Mouse (Mus musculus): ENCODE results near the gene Lepr. TPM values are rescaled to one million over a fixed set of nuclear protein-coding genes. Genes with fewer than 3 reads are reported as not detected.
"Not testable (repeated sequence)": the region's sequence is repeated elsewhere in the genome, so short reads cannot be mapped to it uniquely, and the experiment has no call there.

Lepr gene
- polyA plus RNA-seq, 2 experiments from 2014 or later = not detected

DNA sequence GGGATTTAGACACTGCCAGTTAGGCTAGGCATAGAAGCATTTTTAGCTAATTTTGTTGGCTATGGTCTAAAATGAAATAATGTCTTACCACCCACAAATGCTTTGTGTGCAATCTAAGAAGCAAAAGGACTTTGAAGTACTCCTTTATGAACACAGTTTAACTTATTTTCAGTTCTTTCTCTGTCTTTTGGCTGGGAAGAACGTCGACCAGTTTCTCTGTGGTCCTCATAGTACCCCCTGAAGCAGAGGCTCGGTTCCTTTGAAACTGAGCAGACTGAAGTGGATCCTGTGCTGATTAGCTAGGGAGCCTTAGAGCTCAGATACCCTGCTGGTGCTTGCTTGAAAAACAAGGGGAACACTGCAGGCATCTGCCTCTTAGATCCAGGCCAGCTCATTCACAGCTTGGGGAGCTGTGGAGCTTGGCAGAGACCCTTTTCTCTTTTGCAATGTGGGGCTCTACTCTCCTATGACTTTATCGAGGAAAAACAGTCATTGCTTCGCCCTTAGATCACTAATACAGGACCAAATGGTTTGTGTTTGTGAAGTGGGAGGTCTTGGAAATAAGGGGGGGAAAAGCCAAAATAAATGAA is 1.9 kb downstream of the Lepr start:
- no peak for ATAC-seq

DNA sequence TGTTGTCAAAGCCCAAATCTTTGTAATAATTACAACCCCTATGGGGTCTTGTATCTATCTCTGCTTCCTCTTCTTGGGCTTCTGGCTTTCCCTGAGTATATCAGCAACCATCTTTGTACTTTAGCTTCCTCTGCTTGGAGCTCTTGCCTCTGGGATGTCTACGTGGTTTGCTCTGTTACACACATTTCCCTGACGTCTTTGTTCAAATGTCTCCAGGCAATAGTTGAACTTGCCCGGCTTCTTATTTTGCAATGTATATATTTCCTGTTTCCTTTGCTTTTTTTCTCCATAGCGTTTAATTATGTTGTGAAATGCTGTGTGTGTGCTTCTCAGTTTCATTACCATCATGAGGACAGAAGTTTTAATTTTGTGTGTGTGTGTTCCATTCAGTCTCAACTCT is 4.5 kb downstream of the Lepr start:
- ATAC-seq = no peak

DNA sequence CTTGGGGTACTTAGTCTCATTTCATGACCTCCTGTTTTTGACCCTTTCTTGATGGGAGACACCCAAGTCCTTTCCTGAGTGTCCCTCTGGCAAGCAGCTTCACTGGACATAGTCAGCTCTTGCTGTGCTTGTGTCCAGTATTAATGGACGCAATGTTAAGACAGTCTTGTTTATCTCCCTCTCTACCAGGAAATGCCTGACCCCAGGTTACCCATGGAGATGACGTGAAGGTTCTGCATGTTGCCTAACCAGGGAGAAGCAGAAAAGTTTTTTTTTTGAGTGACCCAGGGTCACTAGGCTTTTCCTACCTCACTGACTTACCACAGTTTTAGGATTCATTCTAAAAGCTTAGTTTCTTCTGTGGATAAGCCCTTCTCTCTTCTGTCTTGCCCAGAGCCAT is 24.8 kb downstream of the Lepr start:
- no peak for ATAC-seq

DNA sequence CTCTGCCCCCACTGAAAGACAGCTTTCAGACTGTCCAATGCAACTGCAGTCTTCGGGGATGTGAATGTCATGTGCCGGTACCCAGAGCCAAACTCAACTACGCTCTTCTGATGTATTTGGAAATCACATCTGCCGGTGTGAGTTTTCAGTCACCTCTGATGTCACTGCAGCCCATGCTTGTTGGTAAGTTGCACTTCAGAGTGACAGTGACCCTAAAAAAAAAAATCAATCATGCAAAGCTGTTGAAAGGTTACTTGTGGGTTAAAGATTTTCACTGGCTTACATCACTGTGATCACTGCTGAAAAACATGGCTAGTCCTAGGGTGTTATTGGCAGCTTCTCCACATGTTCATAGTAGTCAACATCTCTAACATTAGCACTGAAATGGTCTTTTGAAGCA is 28.3 kb downstream of the Lepr start:
- no peak for ATAC-seq

DNA sequence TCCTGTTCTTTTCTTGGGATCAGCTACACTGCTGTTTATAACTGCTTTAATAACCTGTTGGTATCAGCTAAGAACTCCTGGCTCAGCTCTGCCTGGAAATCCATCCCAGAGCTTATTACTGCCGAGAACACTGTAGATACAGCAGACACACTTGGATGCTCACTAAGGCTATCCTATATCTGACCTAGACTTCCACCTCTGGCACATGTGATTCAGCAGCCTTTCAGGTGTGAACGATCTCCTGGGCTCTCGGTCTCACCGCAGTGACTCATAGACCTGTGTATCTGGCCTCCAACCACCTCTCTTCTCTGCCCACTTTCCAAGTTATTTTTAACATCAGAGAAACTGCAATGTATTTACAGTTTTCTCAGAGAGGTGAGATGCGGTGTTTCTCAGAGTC is 43.3 kb downstream of the Lepr start:
- no peak for ATAC-seq

DNA sequence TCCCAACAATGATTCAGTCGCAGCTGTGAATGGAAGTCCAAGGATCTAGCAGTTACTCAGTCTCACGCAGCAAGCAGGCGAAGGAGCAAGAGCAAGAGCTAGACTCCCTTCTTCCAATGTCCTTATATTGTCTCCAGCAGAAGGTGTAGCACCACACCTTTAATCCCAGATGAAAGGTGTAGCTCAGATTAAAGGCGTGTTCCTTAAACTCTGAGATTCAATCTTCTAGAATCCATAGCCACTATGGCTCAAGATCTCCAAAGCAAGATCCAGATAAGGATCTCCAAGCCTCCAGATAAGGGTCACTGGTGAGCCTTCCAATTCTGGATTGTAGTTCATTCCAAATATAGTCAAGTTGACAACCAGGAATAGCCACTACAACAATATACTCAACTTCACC is 126.7 kb downstream of the Lepr start, which contains the start of gene B020004J07Rik:
B020004J07Rik (minus strand) TSS at position 101 of the 400 bp plus-strand sequence.
- ATAC-seq = not testable (repeated sequence)

DNA sequence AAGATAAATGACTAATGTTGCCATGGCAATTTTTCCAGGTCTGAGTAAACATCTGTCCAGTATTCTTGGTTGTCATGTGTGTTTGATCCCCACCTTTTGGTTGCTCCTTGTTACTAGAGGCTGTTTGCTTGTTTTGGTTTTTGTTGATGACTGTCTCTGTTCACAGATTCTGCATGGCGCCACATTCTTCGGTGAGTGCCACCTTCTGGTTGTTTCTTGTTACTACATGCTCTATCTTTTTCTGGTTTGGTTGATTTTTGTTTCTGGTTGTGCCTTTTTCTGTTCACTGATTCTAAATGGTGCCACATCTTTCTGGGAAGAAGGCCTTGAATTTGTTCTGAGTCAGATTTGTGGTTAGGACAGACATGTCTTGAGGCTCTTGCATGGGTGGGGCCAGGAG is 133.7 kb downstream of the Lepr start:
- no peak for ATAC-seq

DNA sequence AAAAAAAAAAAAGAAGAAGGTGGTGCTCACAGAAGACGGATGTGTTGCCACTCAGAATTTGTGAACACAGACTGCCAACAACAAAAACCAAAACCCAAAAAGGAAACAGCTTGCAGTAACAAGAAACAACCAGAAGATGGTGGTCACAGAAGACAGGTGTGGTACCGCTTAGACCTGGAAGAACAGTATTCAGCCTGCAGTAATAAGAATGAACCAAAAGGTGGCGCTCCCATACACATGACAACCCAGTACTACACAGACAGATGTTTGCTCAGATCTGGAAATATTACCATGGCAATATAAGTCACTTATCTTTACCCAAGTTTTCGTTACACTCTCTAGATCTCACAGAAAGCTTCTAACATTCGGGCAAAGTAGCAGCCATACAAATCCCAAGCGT is 143.7 kb downstream of the Lepr start:
- ATAC-seq = no peak

DNA sequence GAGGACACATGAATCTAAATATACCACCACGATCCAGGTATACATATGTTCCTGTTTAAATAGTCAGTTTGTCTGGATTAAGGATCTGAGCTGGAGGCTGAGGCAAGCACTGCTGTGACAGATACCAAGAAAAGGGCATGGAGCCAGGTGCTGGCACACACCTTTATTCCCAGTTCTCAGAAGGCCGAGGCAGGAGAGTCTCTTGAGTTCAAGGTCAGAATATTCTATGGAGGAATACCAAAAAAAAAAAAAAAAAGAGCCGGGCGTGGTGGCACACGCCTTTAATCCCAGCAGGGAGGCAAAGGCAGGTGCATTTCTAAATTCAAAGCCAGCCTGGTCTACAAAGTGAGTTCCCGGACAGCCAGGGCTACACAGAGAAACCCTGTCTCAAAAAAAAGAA is 145.1 kb downstream of the Lepr start:
- ATAC-seq = no peak

Other genes with a start within 250 kb of the Lepr start
- gene Dnajc6, start 220.8 kb upstream of the Lepr start, polyA plus RNA-seq (2017; shearing (Covaris generic)) = 1 to 10 TPM; 2.3 to 3.1 TPM
- 10 to 100 TPM; 77.3 to 88.8 TPM for gene Leprot, start 69.7 kb upstream of the Lepr start, polyA plus RNA-seq (2017; shearing (Covaris generic))
- gene B020004J07Rik, start 126.6 kb downstream of the Lepr start, polyA plus RNA-seq (2017; shearing (Covaris generic)) = not detected
- not detected for gene C130073F10Rik, start 176.4 kb downstream of the Lepr start, polyA plus RNA-seq (2017; shearing (Covaris generic))
- not detected for gene Gm12800, start 191.7 kb downstream of the Lepr start, polyA plus RNA-seq (2017; shearing (Covaris generic))
- gene Gm12794, start 223.0 kb downstream of the Lepr start, polyA plus RNA-seq (2017; shearing (Covaris generic)) = not detected